Mouse (Mus musculus): ENCODE results near the gene Mosmo. TPM values are rescaled to one million over a fixed set of nuclear protein-coding genes. Genes with fewer than 3 reads are reported as not detected.
"Not testable (repeated sequence)": the region's sequence is repeated elsewhere in the genome, so short reads cannot be mapped to it uniquely, and the experiment has no call there.

Gene Mosmo
- total RNA-seq, 2 experiments from 2014 or later, result 77.0 to 92.3 TPM

DNA sequence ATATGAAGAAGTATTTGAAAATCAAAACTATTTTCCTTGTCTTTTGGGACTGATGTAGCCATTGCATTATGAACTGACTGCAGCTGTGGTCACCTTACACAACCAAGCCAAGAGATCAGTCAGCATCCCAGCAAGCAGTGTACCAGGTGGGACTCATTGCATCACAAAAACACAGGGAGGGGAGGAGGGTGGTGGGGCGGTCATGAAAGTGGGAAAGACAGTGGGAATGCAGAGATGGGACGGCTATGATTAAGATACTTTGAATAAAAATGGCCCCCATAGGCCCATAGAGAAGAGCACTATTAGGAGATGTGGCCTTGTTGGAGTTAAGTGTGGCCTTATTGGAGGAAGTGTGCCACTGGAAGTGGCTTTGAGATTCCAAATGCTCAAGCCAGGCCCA, 18.9 kb downstream of the Mosmo start:
- no peak for DNase-seq (ENCODE audit: low spot score in 2 of 2)

- DNase-seq (ENCODE audit: low spot score in 2 of 2), result no peak
Measured at GRCm38 (mm10) chr7:120699586-120699985, 22.2 kb downstream of the Mosmo start.

DNA sequence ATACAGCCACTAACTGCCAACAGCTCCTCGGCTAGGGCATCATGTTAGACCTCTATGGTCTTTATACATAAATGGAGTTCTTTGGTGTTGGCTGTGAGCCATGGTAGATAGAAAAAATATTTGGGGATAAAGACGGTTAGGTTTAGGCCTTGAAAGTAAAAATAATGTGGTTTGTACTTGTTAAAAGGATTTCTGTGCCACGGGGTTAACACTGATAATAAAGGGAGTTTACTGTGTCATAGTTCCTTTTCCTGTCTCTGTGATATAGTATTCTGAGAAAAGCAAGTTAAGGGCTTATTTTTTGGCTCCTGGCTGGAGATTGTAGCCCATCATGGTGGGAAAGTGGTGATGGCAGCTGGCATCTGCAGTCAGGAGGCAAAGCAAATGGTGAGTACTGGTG, 26.5 kb downstream of the Mosmo start:
- DNase-seq (ENCODE audit: low spot score in 2 of 2), result no peak

DNA sequence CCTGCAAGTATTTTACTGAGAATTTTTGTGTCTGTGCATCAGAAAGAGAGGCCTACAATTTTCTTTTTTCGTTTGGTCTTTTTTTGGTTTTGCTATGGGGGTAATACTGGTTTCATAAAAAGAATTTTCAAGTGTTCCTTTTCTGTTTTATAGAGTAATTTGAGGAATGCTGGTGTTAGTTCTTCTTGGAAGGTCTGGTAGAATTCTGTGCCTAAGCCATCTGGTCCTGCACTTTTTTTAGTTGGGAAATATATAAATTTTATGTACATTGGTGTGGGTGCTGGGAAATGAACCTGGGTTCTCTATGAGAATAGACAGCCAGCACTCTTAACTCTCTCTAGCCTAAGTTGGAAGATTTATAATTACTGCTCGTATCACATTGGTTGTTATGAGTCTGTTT, 34.7 kb downstream of the Mosmo start:
- no peak for DNase-seq (ENCODE audit: low spot score in 2 of 2)

GRCm38 (mm10) chr7:120713225-120713624, 35.8 kb downstream of the Mosmo start:
- DNase-seq (ENCODE audit: low spot score in 2 of 2), result no peak

GRCm38 (mm10) chr7:120713951-120714350, 36.5 kb downstream of the Mosmo start:
- DNase-seq (ENCODE audit: low spot score in 2 of 2), result not testable (repeated sequence)

DNA sequence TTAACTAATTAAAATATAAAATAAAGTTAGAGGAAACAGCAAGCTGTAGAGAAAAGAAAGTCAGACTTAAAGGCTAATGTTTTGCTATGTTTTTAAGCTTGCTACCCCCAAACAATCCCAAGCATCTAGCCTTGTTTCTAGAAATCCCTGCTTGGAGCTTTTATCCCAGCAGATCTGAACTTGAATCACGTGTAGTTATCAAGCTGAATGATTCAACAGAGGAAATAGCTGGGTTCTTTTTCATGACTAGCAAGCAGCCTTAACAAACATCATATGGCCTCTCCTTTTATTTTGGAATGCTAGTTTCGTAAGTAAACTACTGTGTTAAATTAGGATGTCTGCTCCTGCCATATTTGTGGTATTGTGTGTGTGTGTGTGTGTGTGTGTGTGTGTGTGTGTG, 39.8 kb downstream of the Mosmo start:
- no peak for DNase-seq (ENCODE audit: low spot score in 2 of 2)

DNA sequence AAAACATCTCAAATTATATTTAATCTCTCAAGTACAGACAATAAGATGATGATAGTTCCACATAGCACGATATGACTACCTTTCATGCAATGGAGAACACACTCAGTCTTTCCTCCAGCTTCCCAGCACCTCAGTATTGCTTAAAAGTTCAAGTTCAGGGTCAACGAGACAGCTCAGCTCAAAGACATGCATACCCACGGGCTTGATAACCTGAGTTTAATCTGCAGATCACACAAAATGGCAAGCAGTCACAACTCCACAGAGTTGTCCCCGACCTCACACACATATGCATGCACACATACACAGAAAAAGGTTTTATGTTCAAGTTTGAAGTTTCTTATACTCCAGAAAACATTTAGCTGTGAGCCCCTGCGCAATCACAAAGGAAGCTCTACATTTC, 43.6 kb downstream of the Mosmo start:
- DNase-seq (ENCODE audit: low spot score in 2 of 2), result no peak

GRCm38 (mm10) chr7:120721456-120721855, 44.0 kb downstream of the Mosmo start:
- no peak for DNase-seq (ENCODE audit: low spot score in 2 of 2)

- DNase-seq (ENCODE audit: low spot score in 2 of 2), result no peak
Measured at GRCm38 (mm10) chr7:120722063-120722462, 44.6 kb downstream of the Mosmo start.

DNA sequence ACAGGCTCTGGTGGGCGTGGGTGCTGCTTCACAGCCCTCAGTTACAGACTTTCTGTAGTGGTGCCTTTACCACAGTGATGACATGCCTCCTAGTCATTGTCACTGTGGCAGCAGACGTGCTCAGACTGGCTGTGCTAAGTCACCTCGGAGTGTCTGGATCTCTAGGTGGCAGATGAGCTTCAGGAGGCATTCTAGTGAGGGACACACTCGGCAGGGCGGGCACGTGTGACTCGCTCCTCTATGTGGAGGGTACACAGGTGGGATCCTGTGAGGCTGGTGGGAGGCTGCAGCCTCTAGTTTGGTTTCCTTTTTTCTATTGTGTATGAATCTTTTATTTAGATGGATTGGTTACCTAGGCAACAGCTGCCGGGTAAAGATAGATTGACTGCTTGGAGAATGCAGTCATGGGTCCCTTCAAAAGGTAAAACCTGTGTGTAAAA, 45.4 kb downstream of the Mosmo start:
- peak; percentile 25 to 55 for DNase-seq (ENCODE audit: low spot score in 2 of 2)

- peak in 1 of 2 experiments; percentile 61 for DNase-seq (ENCODE audit: low spot score in 2 of 2)
Measured at GRCm38 (mm10) chr7:120727581-120727980, 50.2 kb downstream of the Mosmo start.

DNA sequence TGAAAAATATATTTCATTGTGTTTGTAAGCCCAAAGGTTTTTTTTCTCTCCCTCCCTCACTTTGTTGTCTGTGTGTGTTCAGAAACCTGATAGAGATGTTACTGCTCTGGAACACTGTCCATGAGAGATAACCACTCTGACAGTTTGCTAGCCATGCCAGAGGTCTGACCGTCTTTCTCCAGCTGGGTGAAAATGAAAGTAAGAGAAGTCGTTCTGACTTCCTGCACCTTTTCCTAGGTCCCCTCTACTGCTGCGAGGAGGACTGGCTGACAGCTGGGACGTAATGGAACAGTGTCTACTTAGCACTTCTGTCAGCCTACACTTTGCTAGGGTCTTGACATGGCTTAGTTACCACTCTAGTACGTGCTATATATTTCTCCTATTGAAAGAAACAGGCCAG, 52.2 kb downstream of the Mosmo start:
- DNase-seq (ENCODE audit: low spot score in 2 of 2), result no peak

GRCm38 (mm10) chr7:120732906-120733305, 55.5 kb downstream of the Mosmo start:
- DNase-seq (ENCODE audit: low spot score in 2 of 2), result no peak

DNA sequence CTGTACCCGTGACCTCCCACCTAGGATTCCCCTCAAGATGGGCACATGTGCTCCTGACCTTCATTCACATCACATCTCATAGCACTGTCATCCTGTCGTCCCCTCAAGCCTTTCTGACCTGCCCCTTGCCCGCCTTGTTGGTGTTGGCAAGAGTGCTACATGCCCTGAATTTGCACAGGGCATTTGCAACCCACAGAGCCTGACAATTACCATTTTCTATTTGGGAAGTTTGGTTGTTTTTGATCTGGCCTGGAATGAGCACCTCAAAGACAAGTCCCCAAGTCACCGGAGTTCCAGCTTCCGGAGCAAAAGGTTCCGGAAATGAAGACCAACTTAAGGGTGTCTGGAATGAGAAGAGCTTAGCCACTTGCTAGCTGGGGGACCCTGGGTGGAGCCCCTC, 61.6 kb downstream of the Mosmo start, which contains the start of gene Vwa3a:
Vwa3a (plus strand) TSS at position 301 of the 400 bp plus-strand sequence.
- DNase-seq (ENCODE audit: low spot score in 2 of 2), result no peak

GRCm38 (mm10) chr7:120739558-120740101, 62.2 kb downstream of the Mosmo start:
- peak; percentile 56 to 72 for DNase-seq (ENCODE audit: low spot score in 2 of 2)

DNA sequence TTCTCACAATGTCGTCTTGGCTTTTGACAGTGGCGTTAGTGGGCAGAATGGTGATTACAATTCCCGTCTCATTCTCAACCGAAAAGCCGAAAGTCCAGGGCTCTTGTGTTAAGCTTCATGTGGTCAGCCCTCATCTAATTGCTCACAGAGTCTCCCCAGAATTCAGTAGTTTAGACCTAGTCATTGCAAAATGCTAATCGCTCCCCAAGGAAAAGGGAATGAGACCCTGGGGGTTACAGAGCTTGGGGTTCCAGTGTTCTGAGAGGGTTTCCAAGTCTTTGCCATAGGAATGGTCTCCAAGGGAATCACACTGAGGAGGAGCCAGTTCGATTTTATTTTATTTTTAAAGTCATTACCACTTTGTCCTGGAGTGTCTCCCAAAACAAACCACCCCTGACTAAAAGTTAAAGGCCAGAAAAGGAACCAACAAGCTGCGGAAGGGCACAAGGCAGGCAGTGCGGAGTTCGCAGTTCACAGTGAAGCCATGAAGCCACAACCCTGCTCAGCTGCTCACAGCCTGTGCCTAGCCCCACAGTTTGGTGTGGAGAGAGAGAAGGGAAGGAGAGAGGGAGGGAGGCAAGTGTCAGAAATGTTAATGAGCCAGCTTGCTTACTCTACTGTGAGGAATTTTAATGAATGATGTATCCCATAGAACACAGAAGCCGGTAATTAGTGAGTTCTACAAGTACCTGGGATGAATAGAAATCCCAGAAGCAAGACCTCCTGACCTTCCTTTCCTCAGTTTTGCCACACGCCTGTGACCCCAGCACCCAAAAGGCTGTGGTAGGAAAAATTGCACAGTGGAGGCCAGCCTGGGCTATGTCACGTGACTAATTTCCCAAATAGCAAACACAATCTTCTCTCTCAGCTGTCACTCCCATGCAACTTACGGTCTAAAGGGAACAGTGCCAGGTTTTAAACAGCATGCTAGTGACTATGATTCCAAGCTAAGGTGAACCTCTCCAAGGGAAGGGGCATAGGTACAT, 66.2 kb downstream of the Mosmo start:
- DNase-seq (ENCODE audit: low spot score in 2 of 2), result peak in 1 of 2 experiments; percentile 46

DNA sequence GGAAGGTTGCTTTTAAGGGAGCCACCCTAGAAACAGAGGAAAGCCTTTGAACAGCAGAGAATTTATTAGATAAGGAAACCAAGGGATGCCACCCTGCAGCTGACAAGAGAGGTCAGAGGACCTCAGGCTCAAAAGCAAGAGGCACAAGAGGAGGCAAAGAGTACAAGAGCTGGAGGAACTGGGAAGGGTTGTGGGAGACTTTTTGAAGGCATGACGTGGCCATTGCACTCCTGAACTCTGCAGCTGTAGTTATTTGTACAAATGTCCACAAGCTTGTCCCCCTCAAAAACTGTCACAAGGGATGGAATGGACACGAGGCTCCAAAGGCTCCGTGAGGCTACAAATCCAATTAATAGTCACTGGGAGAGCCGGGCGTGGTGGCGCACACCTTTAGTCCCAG, 67.2 kb downstream of the Mosmo start:
- DNase-seq (ENCODE audit: low spot score in 2 of 2), result no peak

- DNase-seq (ENCODE audit: low spot score in 2 of 2), result no peak
Measured at GRCm38 (mm10) chr7:120746029-120746428, 68.6 kb downstream of the Mosmo start.

DNA sequence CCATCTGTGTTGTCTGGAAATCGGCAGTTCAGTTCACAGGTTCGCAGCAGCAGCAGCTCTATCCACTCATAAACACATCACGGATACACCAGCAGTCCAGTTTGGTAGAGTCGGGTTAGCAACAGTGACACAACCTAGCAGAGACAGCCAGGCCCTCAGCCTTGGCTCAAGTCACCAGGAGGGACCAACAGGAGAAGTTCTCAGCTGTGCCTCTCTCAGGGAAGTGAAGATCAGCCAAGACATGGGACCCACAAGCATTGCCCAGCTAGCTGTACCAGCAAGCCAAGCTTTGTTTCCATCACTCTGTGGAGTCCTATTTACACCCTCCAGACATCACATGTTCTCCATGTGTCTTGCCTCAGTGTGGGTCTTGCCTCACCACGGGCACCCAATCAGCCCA, 69.4 kb downstream of the Mosmo start:
- no peak for DNase-seq (ENCODE audit: low spot score in 2 of 2)

DNA sequence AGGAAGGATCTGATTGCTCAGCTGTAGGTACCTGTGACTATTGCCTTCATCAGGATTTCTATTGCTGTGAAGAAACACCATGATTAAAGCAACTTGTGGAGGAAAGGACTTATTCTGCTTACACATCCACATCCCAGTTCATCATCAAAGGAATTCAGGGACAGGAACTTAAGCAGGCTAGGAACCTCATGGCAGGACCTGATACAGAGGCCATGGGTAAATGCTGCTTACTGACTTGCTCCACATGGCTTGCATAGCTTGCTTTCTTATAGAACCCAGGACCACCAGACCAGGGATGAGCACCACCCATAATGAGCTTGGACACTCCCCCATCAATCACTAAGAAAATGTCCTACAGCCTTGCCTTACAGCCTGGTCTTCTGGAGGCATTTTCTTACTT, 71.1 kb downstream of the Mosmo start:
- DNase-seq (ENCODE audit: low spot score in 2 of 2), result no peak

DNA sequence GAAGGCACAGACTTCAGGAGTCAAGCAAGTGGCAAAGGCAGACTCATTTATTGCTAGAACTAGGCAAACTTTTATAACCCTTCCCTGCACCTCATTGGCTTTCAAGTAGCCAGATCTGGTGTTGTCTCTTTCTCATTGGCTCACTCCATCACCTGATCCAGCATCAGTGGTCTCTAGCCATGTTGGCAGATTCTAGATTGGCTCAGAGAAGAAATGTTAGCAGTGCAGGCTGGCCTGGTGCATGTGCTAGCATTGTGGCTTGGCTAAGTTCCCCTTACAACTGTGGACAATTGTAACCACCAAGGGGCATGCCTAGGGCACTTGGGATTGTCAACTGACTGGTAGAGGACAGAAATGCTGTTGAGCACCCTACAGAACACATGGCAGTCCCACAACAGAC, 73.9 kb downstream of the Mosmo start:
- no peak for DNase-seq (ENCODE audit: low spot score in 2 of 2)
